Mouse (Mus musculus) liver, adult 2 months (tissue): Measurements from ENCODE around the gene Dyx1c1. TPM values are rescaled to one million over a fixed set of nuclear protein-coding genes. Genes with fewer than 3 reads are reported as not detected.

Source experiments
- DNase-seq: peaks from one replicate; pipeline ENCODE4 v3.0.0-alpha.2; 2011; ENCODE audit warnings: low read depth, low spot score; ENCODE audit errors: extremely low read depth
- H3K27ac ChIP-seq: fragments of 200-500 bp; replicated peaks from 2 replicates; pipeline ENCODE4 v1.5.1; 2012; ENCODE audit warnings: low read depth, mild to moderate bottlenecking, control low read depth, inconsistent platforms, low read length; ENCODE audit not compliant: insufficient read depth
- H3K27me3 ChIP-seq: fragments of 200-500 bp; 2 replicates; pipeline ENCODE4 v1.6.1; 2012; ENCODE audit warnings: mild to moderate bottlenecking, moderate library complexity, low read length, inconsistent platforms; ENCODE audit not compliant: control insufficient read depth, insufficient read depth
- H3K36me3 ChIP-seq: fragments of 200-500 bp; 2 replicates; pipeline ENCODE4 v1.6.1; 2012; ENCODE audit warnings: low read length, inconsistent platforms; ENCODE audit not compliant: control insufficient read depth, insufficient read depth
- H3K4me1 ChIP-seq: fragments of 200-500 bp; 2 replicates; pipeline ENCODE4 v1.6.1; 2011; ENCODE audit warnings: low read length; ENCODE audit not compliant: control insufficient read depth, insufficient read depth
- H3K4me3 ChIP-seq: fragments of 200-500 bp; 2 replicates; pipeline ENCODE4 v1.5.1; 2011; ENCODE audit warnings: low read depth, mild to moderate bottlenecking, control low read depth, low read length, moderate library complexity; ENCODE audit not compliant: insufficient read depth
- H3K79me2 ChIP-seq: fragments of 200-500 bp; 2 replicates; pipeline ENCODE4 v1.6.1; 2012; ENCODE audit warnings: inconsistent platforms, mild to moderate bottlenecking, low read length, moderate library complexity; ENCODE audit not compliant: control insufficient read depth, insufficient read depth
- H3K9ac ChIP-seq: fragments of 200-500 bp; 2 replicates; pipeline ENCODE4 v1.6.1; 2012; ENCODE audit warnings: low read depth, mild to moderate bottlenecking, control low read depth, inconsistent platforms, low read length
- CTCF ChIP-seq: fragments of 200-500 bp; IDR thresholded peaks from 2 replicates; pipeline ENCODE4 v1.5.1; 2011; ENCODE audit warnings: low read depth, low read length, control low read depth
- POLR2A ChIP-seq: fragments of 200-500 bp; IDR thresholded peaks from 2 replicates; pipeline ENCODE4 v1.6.1; 2011; ENCODE audit warnings: low read length, control low read depth; ENCODE audit not compliant: insufficient read depth; ENCODE audit errors: extremely low read depth
- WGBS: fragments of 180-500 bp; shearing (Covaris S2); methylation state at CpG from one replicate; pipeline ENCODE4 v1.1.7; 2018; 5-methylcytosine and 5-hydroxymethylcytosine counted together
- polyA plus RNA-seq: library from polyadenylated mRNA; depleted of rRNA; stranded (reverse); fragments of >200 nt; gene quantifications from 2 replicates; pipeline ENCODE4 v1.2.3, GENCODE M21; 2012; rRNA removed
- total RNA-seq: library from RNA; depleted of rRNA; stranded (reverse); fragments of >200 nt; gene quantifications from 2 replicates; pipeline ENCODE4 v1.2.3, GENCODE M21; 2014; rRNA removed

The Dyx1c1 gene
- total and polyA plus RNA-seq, 2 experiments, result 0.09 to 0.24 TPM

DNA sequence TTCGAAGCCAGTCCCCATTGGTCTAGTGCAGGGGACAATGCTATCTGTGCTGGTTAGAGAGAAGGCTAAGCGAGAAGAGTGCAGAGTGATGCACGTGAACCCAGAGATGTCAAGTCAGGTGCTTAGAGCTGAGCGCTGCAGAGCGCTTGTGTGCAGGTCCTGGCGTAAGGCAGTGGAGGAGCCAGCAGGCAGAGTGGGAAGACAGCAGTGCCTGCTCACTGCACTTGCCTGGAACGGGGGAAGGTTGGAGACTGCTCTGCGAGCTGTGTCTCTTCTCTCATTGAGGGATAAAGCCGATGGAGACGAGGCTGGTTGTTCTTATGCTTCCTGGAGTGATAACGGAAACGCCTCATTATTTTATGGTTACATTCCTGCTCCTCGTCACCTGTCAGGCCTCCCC, 56.1 kb downstream of the Dyx1c1 start:
- TF ChIP-seq POLR2A (no peak), CTCF (no peak)
- Histone ChIP-seq H3K27me3 (no peaks in the 10 kb centered on the region), H3K36me3 (peaks cover 58% of the 10 kb centered on the region), H3K4me1 (no peaks in the 10 kb centered on the region), H3K79me2 (no peaks in the 10 kb centered on the region), H3K27ac (no peak overlapping the region), H3K9ac (no peak overlapping the region), H3K4me3 (no peak overlapping the region)
- DNase-seq, result no peak
- WGBS, result 89% methylated on average over 13 of the region's 13 CpGs

DNA sequence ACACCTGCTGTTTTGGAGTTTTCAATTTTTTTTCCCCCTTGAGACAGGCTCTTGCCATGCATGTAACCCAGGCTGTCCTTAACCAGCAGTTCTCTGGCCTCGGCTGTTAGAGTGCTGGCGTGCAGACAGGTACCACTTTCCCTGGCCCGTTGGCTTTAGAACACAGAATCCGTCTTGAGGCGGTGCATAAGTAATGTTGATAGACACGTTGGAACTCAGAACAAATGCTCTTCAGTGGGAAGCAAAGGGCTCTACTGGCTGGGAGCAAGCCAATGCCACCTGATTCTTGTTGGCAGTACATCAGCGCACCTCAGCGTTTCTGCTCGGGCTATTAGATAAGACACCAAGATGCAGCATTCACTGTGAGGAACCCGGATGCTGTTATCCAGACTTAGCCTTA, 61.3 kb downstream of the Dyx1c1 start:
- H3K27ac ChIP-seq, result no peak overlapping the region
- H3K4me3 ChIP-seq, result no peak overlapping the region
- no peaks in the 10 kb centered on the region for H3K27me3 ChIP-seq
- peaks cover 16% of the 10 kb centered on the region for H3K36me3 ChIP-seq
- no peaks in the 10 kb centered on the region for H3K4me1 ChIP-seq
- TF ChIP-seq CTCF, result no peak
- TF ChIP-seq POLR2A, result no peak
- H3K79me2 ChIP-seq, result no peaks in the 10 kb centered on the region
- WGBS, result 93% methylated on average over 10 of the region's 10 CpGs
- DNase-seq, result no peak
- H3K9ac ChIP-seq, result no peak overlapping the region

DNA sequence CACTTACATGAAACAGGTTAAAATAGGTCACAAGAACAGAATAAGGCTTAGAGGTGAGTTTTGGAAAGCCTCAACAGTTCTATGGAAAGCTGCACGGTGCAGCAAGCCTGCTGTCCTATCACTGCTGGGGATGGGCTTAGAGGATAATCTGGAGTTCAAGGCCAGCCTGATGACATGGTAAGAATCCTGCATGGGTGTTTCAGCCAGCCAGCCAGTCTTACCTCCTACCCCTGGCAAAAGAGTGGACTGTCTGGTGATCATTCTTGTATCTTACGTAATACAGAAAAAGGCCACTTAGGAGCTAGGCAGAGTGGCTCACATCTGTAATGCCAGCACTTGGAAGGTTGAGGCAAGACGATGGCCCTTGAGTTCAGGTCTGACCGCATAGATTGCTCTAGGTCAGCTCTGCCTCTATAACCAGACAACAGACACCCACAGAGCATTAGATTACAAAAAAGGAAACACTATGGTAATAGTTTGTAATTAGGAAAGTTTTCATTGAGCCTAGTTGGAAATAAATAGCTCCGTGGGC, 62.0 kb downstream of the Dyx1c1 start:
- H3K27me3 ChIP-seq, result no peaks in the 10 kb centered on the region
- H3K4me1 ChIP-seq, result no peaks in the 10 kb centered on the region
- 87% methylated on average over 5 of the region's 5 CpGs for WGBS
- H3K4me3 ChIP-seq, result no peak overlapping the region
- peaks cover 15% of the 10 kb centered on the region for H3K36me3 ChIP-seq
- no peaks in the 10 kb centered on the region for H3K79me2 ChIP-seq
- no peak for DNase-seq
- no peak for TF ChIP-seq POLR2A
- TF ChIP-seq CTCF, result no peak
- H3K27ac ChIP-seq, result no peak overlapping the region
- H3K9ac ChIP-seq, result no peak overlapping the region

Other genes starting within 250 kb of the Dyx1c1 start
- gene Prtg, start 151.9 kb upstream of the Dyx1c1 start, total RNA-seq, result under 0.01 and 0.07 TPM in 2 replicates
- 0.21 TPM in 1 of 2 replicates, not detected in the other for gene Prtg, start 151.9 kb upstream of the Dyx1c1 start, polyA plus RNA-seq
- gene Pygo1, start 33.1 kb upstream of the Dyx1c1 start, total RNA-seq, result 0.20 and 0.46 TPM in 2 replicates
- gene Pygo1, start 33.1 kb upstream of the Dyx1c1 start, polyA plus RNA-seq, result 0.21 and 0.22 TPM in 2 replicates
- not detected in 2 replicates for gene Gm44503, start 67 bp downstream of the Dyx1c1 start, total RNA-seq
- gene Gm44503, start 67 bp downstream of the Dyx1c1 start, polyA plus RNA-seq, result not detected in 2 replicates
- 11.9 and 15.8 TPM in 2 replicates for gene Ccpg1os, start 26.6 kb downstream of the Dyx1c1 start, total RNA-seq
- 9.4 and 10.1 TPM in 2 replicates for gene Ccpg1os, start 26.6 kb downstream of the Dyx1c1 start, polyA plus RNA-seq
- gene Ccpg1, start 26.6 kb downstream of the Dyx1c1 start, total RNA-seq, result 36.8 and 46.1 TPM in 2 replicates
- gene Ccpg1, start 26.6 kb downstream of the Dyx1c1 start, polyA plus RNA-seq, result 6.3 and 6.7 TPM in 2 replicates
- 3.0 and 4.2 TPM in 2 replicates for gene Pigb, start 81.6 kb downstream of the Dyx1c1 start, total RNA-seq
- 4.5 and 5.7 TPM in 2 replicates for gene Pigb, start 81.6 kb downstream of the Dyx1c1 start, polyA plus RNA-seq
- 1.9 and 2.6 TPM in 2 replicates for gene Rab27a, start 86.1 kb downstream of the Dyx1c1 start, total RNA-seq
- gene Rab27a, start 86.1 kb downstream of the Dyx1c1 start, polyA plus RNA-seq, result 0.77 and 0.78 TPM in 2 replicates
- gene Khdc3, start 143.1 kb downstream of the Dyx1c1 start, total RNA-seq, result not detected in 2 replicates
- gene Khdc3, start 143.1 kb downstream of the Dyx1c1 start, polyA plus RNA-seq, result 0.07 TPM in 1 of 2 replicates, not detected in the other
- not detected in 2 replicates for gene Gm20509, start 143.7 kb downstream of the Dyx1c1 start, total RNA-seq
- gene Gm20509, start 143.7 kb downstream of the Dyx1c1 start, polyA plus RNA-seq, result not detected in 2 replicates
- 31.3 and 34.9 TPM in 2 replicates for gene Rsl24d1, start 154.6 kb downstream of the Dyx1c1 start, total RNA-seq
- gene Rsl24d1, start 154.6 kb downstream of the Dyx1c1 start, polyA plus RNA-seq, result 11.2 and 11.9 TPM in 2 replicates